11 mouse cellular contexts compared by ENCODE assay signal in genomic region chr14:122477261-122477671, GRCm38 (mm10). TPM values are rescaled to one million over a fixed set of nuclear protein-coding genes. Genes with fewer than 3 reads are reported as not detected.
DNase-seq lines count a peak whose midpoint lies in the region; ATAC-seq and TF ChIP-seq lines count a peak whose summit lies in the region.
"Had no signal": no experiment of that assay in that cellular context is flagged by ENCODE, and none has a peak within 500 bp of the region (broad histone marks: within the 10 kb centered on the region; RNA-seq: fewer than 3 reads in every experiment).

No protein-coding gene starts in this region.

- H3K27me3 ChIP-seq in embryonic facial prominence, embryonic 10.5 days (replicated peaks; ENCODE audit: low read depth, poor library complexity, severe bottlenecking), result peaks cover 99% of the 10 kb centered on the region
- peaks cover 28% of the 10 kb centered on the region for H3K27me3 ChIP-seq in hindbrain, embryonic 15.5 days
- peaks cover 32% of the 10 kb centered on the region for H3K27me3 ChIP-seq in myocyte (ENCODE audit: control insufficient read depth, insufficient read depth, insufficient read length)
- peaks cover 97% of the 10 kb centered on the region for H3K27me3 ChIP-seq in kidney, embryonic 16.5 days (ENCODE audit: insufficient read depth, low read length)
- peaks cover 99% of the 10 kb centered on the region for H3K27me3 ChIP-seq in liver, embryonic 11.5 days (replicated peaks; ENCODE audit: control insufficient read depth, insufficient read depth, low read length)

- WGBS in embryonic facial prominence, embryonic 10.5 days, result 0% methylated on average over 20 of the region's 20 CpGs
- WGBS in hindbrain, embryonic 15.5 days, result 1% methylated on average over 20 of the region's 20 CpGs
- 1% methylated on average over 20 of the region's 20 CpGs for WGBS in kidney, embryonic 16.5 days
- WGBS in liver, embryonic 11.5 days, result 1% methylated on average over 20 of the region's 20 CpGs

- peak overlapping the region; percentile 55 for H3K4me2 ChIP-seq in hindbrain, embryonic 15.5 days
- peak overlapping the region; percentile 64 for H3K4me2 ChIP-seq in myocyte (ENCODE audit: low read depth)
- no peak overlapping the region for H3K4me2 ChIP-seq in kidney, embryonic 16.5 days (replicated peaks; ENCODE audit: low read depth, low read length)
- H3K4me2 ChIP-seq in liver, embryonic 11.5 days, result no peak overlapping the region
- H3K4me2 ChIP-seq: liver, embryonic 15.5 days had no signal

- H3K79me2 ChIP-seq in myocyte (ENCODE audit: control insufficient read depth, insufficient read depth), result peaks cover 7% of the 10 kb centered on the region

- H3K9me3 ChIP-seq in embryonic facial prominence, embryonic 10.5 days, result no peaks in the 10 kb centered on the region
- no peaks in the 10 kb centered on the region for H3K9me3 ChIP-seq in hindbrain, embryonic 15.5 days
- no peaks in the 10 kb centered on the region for H3K9me3 ChIP-seq in kidney, embryonic 16.5 days (ENCODE audit: low read length)
- no peaks in the 10 kb centered on the region for H3K9me3 ChIP-seq in liver, embryonic 11.5 days (ENCODE audit: control insufficient read depth, low read length)
- H3K9me3 ChIP-seq: liver, embryonic 15.5 days had no signal

- peak; percentile 24 for DNase-seq in cerebellum, adult 9-11 months
- DNase-seq in embryonic facial prominence, embryonic 10.5 days (ENCODE audit: low spot score), result peak; percentile 60
- DNase-seq in liver, embryonic 11.5 days (ENCODE audit: low spot score), result no peak
- DNase-seq: gastrocnemius, postnatal 10 days had no signal

- no peak for ATAC-seq in hindbrain, embryonic 15.5 days (ENCODE audit: low FRiP score, low read depth)
- no peak for ATAC-seq in kidney, embryonic 16.5 days (ENCODE audit: low FRiP score, low TSS enrichment)
- no peak for ATAC-seq in liver, embryonic 11.5 days (replicated peaks; ENCODE audit: low FRiP score)
- no peak for ATAC-seq in monocyte, adult 5-6 weeks (replicated peaks; ENCODE audit: insufficient number of reproducible peaks, low FRiP score, low TSS enrichment, poor library complexity, severe bottlenecking)

- H3K36me3 ChIP-seq in embryonic facial prominence, embryonic 10.5 days (replicated peaks), result peaks cover 5% of the 10 kb centered on the region; the same call in 1 of the 2 replicates
- no peaks in the 10 kb centered on the region for H3K36me3 ChIP-seq in hindbrain, embryonic 15.5 days
- no peaks in the 10 kb centered on the region for H3K36me3 ChIP-seq in myocyte (ENCODE audit: control insufficient read depth, insufficient read depth)
- H3K36me3 ChIP-seq in kidney, embryonic 16.5 days (ENCODE audit: insufficient read depth, low read length), result no peaks in the 10 kb centered on the region
- no peaks in the 10 kb centered on the region for H3K36me3 ChIP-seq in liver, embryonic 11.5 days (ENCODE audit: control insufficient read depth, insufficient read depth, low read length)
- H3K36me3 ChIP-seq: liver, embryonic 15.5 days had no signal

- no peak overlapping the region for H3ac ChIP-seq in myocyte (ENCODE audit: control insufficient read depth, insufficient read length)

- no peak for TF ChIP-seq POLR2A in myocyte (IDR thresholded peaks at IDR 0.05; ENCODE audit: insufficient read length, low read depth)

- H3K4me3 ChIP-seq in embryonic facial prominence, embryonic 10.5 days, result peak overlapping the region; percentile 66
- H3K4me3 ChIP-seq in hindbrain, embryonic 15.5 days, result peak overlapping the region; percentile 55
- peak overlapping the region; percentile 26 for H3K4me3 ChIP-seq in myocyte
- no peak overlapping the region for H3K4me3 ChIP-seq in kidney, embryonic 16.5 days (ENCODE audit: low read length)
- no peak overlapping the region for H3K4me3 ChIP-seq in liver, embryonic 11.5 days (ENCODE audit: low read depth, low read length)
- H3K4me3 ChIP-seq: liver, embryonic 15.5 days had no signal

- peak overlapping the region; percentile 59 for H3K9ac ChIP-seq in hindbrain, embryonic 15.5 days
- H3K9ac ChIP-seq in kidney, embryonic 16.5 days (replicated peaks; ENCODE audit: low read length), result no peak overlapping the region
- no peak overlapping the region for H3K9ac ChIP-seq in liver, embryonic 11.5 days (ENCODE audit: low read depth, low read length)
- H3K9ac ChIP-seq: liver, embryonic 15.5 days had no signal

- H3K4me1 ChIP-seq in embryonic facial prominence, embryonic 10.5 days, result peaks cover 55% of the 10 kb centered on the region
- H3K4me1 ChIP-seq in hindbrain, embryonic 15.5 days (replicated peaks), result peaks cover 15% of the 10 kb centered on the region
- H3K4me1 ChIP-seq in kidney, embryonic 16.5 days (ENCODE audit: insufficient read depth, low read length), result peaks cover 27% of the 10 kb centered on the region
- peaks cover 7% of the 10 kb centered on the region; the same call in 1 of the 2 replicates for H3K4me1 ChIP-seq in liver, embryonic 11.5 days (replicated peaks; ENCODE audit: control insufficient read depth, insufficient read depth, low read length)

- H3K27ac ChIP-seq in embryonic facial prominence, embryonic 10.5 days (replicated peaks), result peak overlapping the region; percentile 82
- peak overlapping the region; percentile 97 for H3K27ac ChIP-seq in hindbrain, embryonic 15.5 days (replicated peaks)
- no peak overlapping the region for H3K27ac ChIP-seq in kidney, embryonic 16.5 days (ENCODE audit: low read length)
- H3K27ac ChIP-seq in liver, embryonic 11.5 days (ENCODE audit: low read depth, low read length), result no peak overlapping the region
- H3K27ac ChIP-seq: liver, embryonic 15.5 days had no signal

TF ChIP-seq in myocyte, 11 proteins besides CTCF, POLR2A, EP300 and RAD21:
- TF ChIP-seq TCF12 (IDR thresholded peaks at IDR 0.05; ENCODE audit: insufficient read depth, poor library complexity, severe bottlenecking) (no peak), SRF (IDR thresholded peaks at IDR 0.05; ENCODE audit: control insufficient read depth, insufficient read length, low read depth) (no peak), USF1 (IDR thresholded peaks at IDR 0.05; ENCODE audit: low read depth) (no peak), POLR2AphosphoS2 (IDR thresholded peaks at IDR 0.05; ENCODE audit: insufficient read length, low read depth) (no peak), TCF3 (IDR thresholded peaks at IDR 0.05; ENCODE audit: insufficient read length, low read depth) (no peak)
TF ChIP-seq in myocyte: peak in this region for 0.

RNA-seq across cellular contexts. Expression of gene Zic2, which starts 2.0 kb away (rescaled TPM):
- polyA plus RNA-seq in embryonic facial prominence, embryonic 10.5 days (2016; fragmentation: Nextera tagmentation; extraction: Ambion mirVana), result 2.2 and 2.4 TPM in 2 replicates
- 11.6 and 12.9 TPM in 2 replicates for polyA plus RNA-seq in hindbrain, embryonic 15.5 days (2015; fragmentation: Nextera tagmentation; extraction: Ambion mirVana)
- 0.88 TPM for polyA plus RNA-seq in myocyte (2012; fragmentation: generic; extraction: Trizol)
- polyA plus RNA-seq in kidney, embryonic 16.5 days (2015; fragmentation: Nextera tagmentation; extraction: Ambion mirVana), result not detected in 2 replicates
- not detected in 2 replicates for polyA plus RNA-seq in liver, embryonic 11.5 days (2014; fragmentation: Nextera tagmentation; extraction: Ambion mirVana)
- total RNA-seq in monocyte, adult 5-6 weeks (2017), result not detected in 3 replicates
- total RNA-seq: gastrocnemius, postnatal 10 days had no signal
- polyA plus RNA-seq: kidney, embryonic 14.5 days; liver, embryonic 15.5 days had no signal

RNA-seq across cellular contexts. Expression of gene Zic5, which starts 11.8 kb away (rescaled TPM):
- 6.2 and 6.9 TPM in 2 replicates for polyA plus RNA-seq in embryonic facial prominence, embryonic 10.5 days (2016; fragmentation: Nextera tagmentation; extraction: Ambion mirVana)
- 13.8 and 17.9 TPM in 2 replicates for polyA plus RNA-seq in hindbrain, embryonic 15.5 days (2015; fragmentation: Nextera tagmentation; extraction: Ambion mirVana)
- polyA plus RNA-seq in myocyte (2012; fragmentation: generic; extraction: Trizol), result 0.42 TPM
- polyA plus RNA-seq in kidney, embryonic 16.5 days (2015; fragmentation: Nextera tagmentation; extraction: Ambion mirVana), result 0.06 and 0.14 TPM in 2 replicates
- 0.16 TPM in 1 of 2 replicates, not detected in the other for polyA plus RNA-seq in liver, embryonic 11.5 days (2014; fragmentation: Nextera tagmentation; extraction: Ambion mirVana)
- 0.38 TPM in 1 of 3 replicates, not detected in the others for total RNA-seq in monocyte, adult 5-6 weeks (2017)
- total RNA-seq: gastrocnemius, postnatal 10 days had no signal
- polyA plus RNA-seq: liver, embryonic 15.5 days had no signal

RNA-seq across cellular contexts. Expression of gene Gm10837, which starts 13.1 kb away (rescaled TPM):
- 0.31 TPM in 1 of 2 replicates, not detected in the other for polyA plus RNA-seq in embryonic facial prominence, embryonic 10.5 days (2016; fragmentation: Nextera tagmentation; extraction: Ambion mirVana)
- polyA plus RNA-seq in hindbrain, embryonic 15.5 days (2015; fragmentation: Nextera tagmentation; extraction: Ambion mirVana), result 0.50 and 0.64 TPM in 2 replicates
- polyA plus RNA-seq in myocyte (2012; fragmentation: generic; extraction: Trizol), result not detected
- polyA plus RNA-seq in kidney, embryonic 16.5 days (2015; fragmentation: Nextera tagmentation; extraction: Ambion mirVana), result not detected in 2 replicates
- polyA plus RNA-seq in liver, embryonic 11.5 days (2014; fragmentation: Nextera tagmentation; extraction: Ambion mirVana), result not detected in 2 replicates
- total RNA-seq in monocyte, adult 5-6 weeks (2017), result not detected in 3 replicates
- total RNA-seq: gastrocnemius, postnatal 10 days had no signal
- polyA plus RNA-seq: kidney, embryonic 14.5 days; liver, embryonic 15.5 days; testis, adult 2 months had no signal

RNA-seq across cellular contexts. Expression of gene Gm5089, which starts 26.4 kb away (rescaled TPM):
- polyA plus RNA-seq in embryonic facial prominence, embryonic 10.5 days (2016; fragmentation: Nextera tagmentation; extraction: Ambion mirVana), result 0.50 and 0.56 TPM in 2 replicates
- 2.4 and 2.7 TPM in 2 replicates for polyA plus RNA-seq in hindbrain, embryonic 15.5 days (2015; fragmentation: Nextera tagmentation; extraction: Ambion mirVana)
- not detected for polyA plus RNA-seq in myocyte (2012; fragmentation: generic; extraction: Trizol)
- not detected in 2 replicates for polyA plus RNA-seq in kidney, embryonic 16.5 days (2015; fragmentation: Nextera tagmentation; extraction: Ambion mirVana)
- not detected in 2 replicates for polyA plus RNA-seq in liver, embryonic 11.5 days (2014; fragmentation: Nextera tagmentation; extraction: Ambion mirVana)
- not detected in 3 replicates for total RNA-seq in monocyte, adult 5-6 weeks (2017)
- total RNA-seq: gastrocnemius, postnatal 10 days had no signal
- polyA plus RNA-seq: kidney, embryonic 14.5 days; liver, embryonic 15.5 days; testis, adult 2 months had no signal

RNA-seq across cellular contexts. Expression of gene Pcca, which starts 56.9 kb away (rescaled TPM):
- 29.1 and 32.8 TPM in 2 replicates for polyA plus RNA-seq in embryonic facial prominence, embryonic 10.5 days (2016; fragmentation: Nextera tagmentation; extraction: Ambion mirVana)
- 29.0 and 30.2 TPM in 2 replicates for polyA plus RNA-seq in hindbrain, embryonic 15.5 days (2015; fragmentation: Nextera tagmentation; extraction: Ambion mirVana)
- polyA plus RNA-seq in myocyte (2012; fragmentation: generic; extraction: Trizol), result 18.8 TPM
- 29.7 and 30.7 TPM in 2 replicates for polyA plus RNA-seq in kidney, embryonic 16.5 days (2015; fragmentation: Nextera tagmentation; extraction: Ambion mirVana)
- polyA plus RNA-seq in liver, embryonic 11.5 days (2014; fragmentation: Nextera tagmentation; extraction: Ambion mirVana), result 18.1 and 20.3 TPM in 2 replicates
- total RNA-seq in monocyte, adult 5-6 weeks (2017), result 17.2 to 34.0 TPM (median 25.9 TPM) in 3 replicates

Comparison
In these comparisons a context has a peak if more than half of its experiments do, and no peak if none do; other contexts are left out.
1. H3K27ac ChIP-seq: peak in embryonic facial prominence, embryonic 10.5 days (single experiment) and hindbrain, embryonic 15.5 days (single experiment); none in kidney, embryonic 16.5 days (single experiment) and liver, embryonic 11.5 days (single experiment).
2. H3K4me3 ChIP-seq: peak in embryonic facial prominence, embryonic 10.5 days (single experiment), hindbrain, embryonic 15.5 days (single experiment) and myocyte (single experiment); none in kidney, embryonic 16.5 days (single experiment) and liver, embryonic 11.5 days (single experiment).
3. H3K4me2 ChIP-seq: peak in hindbrain, embryonic 15.5 days (single experiment) and myocyte (single experiment); none in kidney, embryonic 16.5 days (single experiment) and liver, embryonic 11.5 days (single experiment).